Mouse (Mus musculus) liver, embryonic 14.5 days (tissue): ENCODE data around the gene Gm37240. TPM values are rescaled to one million over a fixed set of nuclear protein-coding genes. Genes with fewer than 3 reads are reported as not detected.

Source experiments
- ATAC-seq: fragments of 200-750 bp; cut with Nextera tagmentation; 2 replicates; pipeline ENCODE4 v1.8.0; 2017; ENCODE audit warnings: moderate number of reproducible peaks, mild to moderate bottlenecking, moderate library complexity; ENCODE audit not compliant: insufficient read depth
- DNase-seq, 3 experiments: peaks; one replicate each; pipeline ENCODE4 v3.0.0-alpha.2; 2012 to 2013; ENCODE audit warnings: low read depth in 3 of 3, low spot score in 3 of 3
- H3K27ac ChIP-seq: fragments of 300-500 bp; sonication (generic); 2 replicates; pipeline ENCODE4 v1.5.1; 2014; ENCODE audit warnings: moderate library complexity, mild to moderate bottlenecking, control low read depth, inconsistent platforms
- H3K27me3 ChIP-seq: fragments of 300-500 bp; sonication (generic); 2 replicates; pipeline ENCODE4 v1.6.1; 2014; ENCODE audit warnings: mild to moderate bottlenecking, low read length, moderate library complexity; ENCODE audit not compliant: control insufficient read depth, insufficient read depth
- H3K36me3 ChIP-seq: fragments of 300-500 bp; sonication (generic); replicated peaks from 2 replicates; pipeline ENCODE4 v1.6.1; 2014; ENCODE audit warnings: low read depth; ENCODE audit not compliant: control insufficient read depth, insufficient read depth
- H3K4me1 ChIP-seq, 2 experiments: fragments of 200-500 bp in 1 of 2; fragments of 300-500 bp in 1 of 2; sonication (generic) in 1 of 2; replicated peaks; 2 replicates each; pipeline ENCODE4 v1.6.1; 2012 to 2014; ENCODE audit warnings: antibody characterized with exemption in 1 of 2, inconsistent platforms in 1 of 2, low read length in 1 of 2; ENCODE audit not compliant: control insufficient read depth in 2 of 2, insufficient read depth in 2 of 2
- H3K4me2 ChIP-seq: fragments of 300-500 bp; sonication (generic); 2 replicates; pipeline ENCODE4 v1.6.1; 2014; ENCODE audit warnings: low read depth, mild to moderate bottlenecking, control low read depth, moderate library complexity
- H3K4me3 ChIP-seq, 2 experiments: fragments of 200-500 bp in 1 of 2; fragments of 300-500 bp in 1 of 2; sonication (generic) in 1 of 2; 2 replicates each; pipeline ENCODE4 v1.5.1; 2012 to 2014; ENCODE audit warnings: low read depth in 2 of 2, low read length in 2 of 2, mild to moderate bottlenecking in 2 of 2, control low read depth in 1 of 2, inconsistent platforms in 1 of 2, moderate library complexity in 1 of 2; ENCODE audit not compliant: insufficient read depth in 1 of 2
- H3K9ac ChIP-seq: fragments of 300-500 bp; sonication (generic); replicated peaks from 2 replicates; pipeline ENCODE4 v1.6.1; 2014; ENCODE audit warnings: mild to moderate bottlenecking, control low read depth, moderate library complexity
- H3K9me3 ChIP-seq: fragments of 300-500 bp; sonication (generic); 2 replicates; pipeline ENCODE4 v1.6.1; 2016; ENCODE audit warnings: low read length, mixed read lengths; ENCODE audit not compliant: control insufficient read depth
- CTCF ChIP-seq: IDR thresholded peaks from 2 replicates; pipeline ENCODE4 v1.5.1; 2016; ENCODE audit warnings: antibody characterized with exemption, low read depth, control low read depth
- EP300 ChIP-seq: IDR thresholded peaks from 2 replicates; pipeline ENCODE4 v1.6.1; 2016; ENCODE audit warnings: antibody characterized with exemption, low read depth
- WGBS: fragments of 180-500 bp; shearing (Covaris S2); extraction: QIAGEN DNeasy Blood & Tissue Kit; methylation state at CpG from one replicate; pipeline ENCODE4 v1.1.7; 2014; ENCODE audit not compliant: insufficient replicate concordance; 5-methylcytosine and 5-hydroxymethylcytosine counted together
- polyA plus RNA-seq, 2 experiments: library from polyadenylated mRNA; depleted of rRNA in 1 of 2; stranded (reverse) in 1 of 2; unstranded in 1 of 2; fragments of >200 nt; fragmentation: Nextera tagmentation in 1 of 2; extraction: Ambion mirVana in 1 of 2; gene quantifications; 2 replicates each; pipeline versions ENCODE4 v1.2.1 to v1.2.3; 2012 to 2014

Gm37240 gene
- polyA plus RNA-seq, 2 experiments, result 0.03 to 0.30 TPM

DNA sequence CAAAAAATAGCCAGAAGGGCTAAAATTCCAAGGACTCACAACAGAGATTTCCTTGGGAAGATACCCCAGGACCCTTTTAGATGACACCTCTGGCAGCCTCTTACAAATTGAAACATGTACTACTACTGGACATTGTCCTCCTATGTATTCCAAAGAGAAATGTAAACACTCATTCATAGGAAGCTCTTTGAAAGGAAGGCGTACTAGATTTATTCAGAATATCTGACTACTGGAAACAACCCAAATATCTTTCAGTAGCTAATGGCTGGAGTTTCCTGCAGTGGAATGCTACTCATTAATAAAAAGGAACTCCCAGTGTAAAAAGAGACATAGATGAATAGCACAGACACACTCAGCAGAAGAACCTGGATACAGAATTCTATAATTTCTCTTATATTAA is 1035.5 kb downstream of the Gm37240 start:
- TF ChIP-seq CTCF, result no peak
- TF ChIP-seq EP300, result no peak
- Histone ChIP-seq H3K4me2 (no peak overlapping the region), H3K9me3 (no peaks in the 10 kb centered on the region), H3K4me3 (no peak overlapping the region), H3K36me3 (no peaks in the 10 kb centered on the region), H3K27me3 (no peaks in the 10 kb centered on the region), H3K4me1 (peaks cover 5 to 24% of the 10 kb centered on the region in 2 experiments), H3K9ac (no peak overlapping the region), H3K27ac (no peak overlapping the region)
- DNase-seq, result no peak
- 67% methylated on average over 1 of the region's 1 CpGs for WGBS
- no peak for ATAC-seq

DNA sequence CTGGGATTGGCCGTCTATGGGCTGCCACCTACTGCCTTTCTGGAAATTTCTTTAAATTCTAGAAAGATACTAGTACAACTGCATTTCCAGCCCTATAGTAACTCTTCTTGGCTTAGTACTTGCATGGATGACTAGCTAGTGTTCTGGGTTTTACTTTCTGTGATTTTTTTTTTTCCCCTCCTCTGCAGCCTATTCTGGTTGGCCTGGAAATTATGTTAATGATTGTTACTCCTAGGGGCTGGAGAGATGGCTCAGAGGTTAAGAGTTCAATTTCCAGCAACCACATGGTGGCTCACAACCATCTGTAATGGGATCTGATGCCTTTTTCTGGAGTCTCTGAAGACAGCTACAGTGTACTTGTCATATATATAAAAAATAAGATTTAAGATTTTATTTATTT is 1036.9 kb downstream of the Gm37240 start:
- Histone ChIP-seq H3K4me3 (no peak overlapping the region), H3K27me3 (no peaks in the 10 kb centered on the region), H3K4me1 (peaks cover 5 to 24% of the 10 kb centered on the region in 2 experiments), H3K36me3 (no peaks in the 10 kb centered on the region), H3K27ac (no peak overlapping the region), H3K4me2 (no peak overlapping the region), H3K9me3 (no peaks in the 10 kb centered on the region), H3K9ac (no peak overlapping the region)
- DNase-seq (no peak), ATAC-seq (no peak)
- 73% methylated on average over 1 of the region's 1 CpGs for WGBS
- no peak for TF ChIP-seq CTCF
- TF ChIP-seq EP300, result no peak

DNA sequence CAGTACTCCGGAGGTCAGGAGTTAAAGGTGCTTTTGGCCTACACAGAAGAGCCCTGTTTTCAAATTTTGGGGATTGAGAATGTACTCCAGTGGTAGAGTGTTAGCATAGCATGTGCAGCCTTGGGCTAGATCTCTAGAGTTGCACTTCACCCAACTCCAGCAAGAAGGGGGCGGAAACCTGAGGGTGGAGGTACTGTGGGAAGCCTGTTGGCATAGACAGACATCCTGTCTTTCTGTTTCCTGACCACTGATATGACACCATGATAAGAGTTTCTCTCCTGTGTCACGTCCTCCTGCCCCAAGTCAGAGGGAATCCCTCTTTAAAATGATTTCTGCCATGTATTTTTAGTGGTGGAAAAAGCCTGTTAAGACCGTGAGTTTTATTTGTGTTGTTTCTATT is 1038.5 kb downstream of the Gm37240 start:
- Histone ChIP-seq H3K36me3 (no peaks in the 10 kb centered on the region), H3K27me3 (no peaks in the 10 kb centered on the region), H3K4me1 (peaks cover 5 to 18% of the 10 kb centered on the region in 2 experiments), H3K9ac (no peak overlapping the region), H3K27ac (no peak overlapping the region), H3K4me3 (no peak overlapping the region), H3K4me2 (no peak overlapping the region), H3K9me3 (no peaks in the 10 kb centered on the region)
- ATAC-seq (no peak), DNase-seq (no peak)
- no peak for TF ChIP-seq CTCF
- TF ChIP-seq EP300, result no peak
- WGBS, result 31% methylated on average over 4 of the region's 4 CpGs

DNA sequence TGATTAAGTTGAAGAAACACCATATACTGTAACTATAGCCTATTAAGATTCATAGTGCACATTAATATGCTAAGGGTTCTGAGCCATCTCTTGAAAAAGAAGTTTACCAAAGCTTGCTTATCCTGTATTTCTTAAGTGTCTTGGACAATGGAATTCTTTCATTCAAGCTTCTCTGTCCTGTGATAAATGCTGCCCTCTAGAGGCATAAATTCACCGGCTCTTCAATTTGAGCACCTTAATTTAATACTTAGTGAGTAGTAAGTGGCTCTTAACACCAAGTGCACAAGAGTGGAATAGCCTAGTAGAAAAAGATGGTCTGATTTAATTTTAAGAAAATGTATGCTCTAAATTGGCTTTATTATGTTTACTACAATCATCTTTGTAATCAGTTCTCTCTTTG is 1043.7 kb downstream of the Gm37240 start:
- Histone ChIP-seq H3K4me2 (no peak overlapping the region), H3K36me3 (no peaks in the 10 kb centered on the region), H3K4me3 (no peak overlapping the region), H3K4me1 (peaks cover 2% of the 10 kb centered on the region in 2 experiments), H3K27ac (no peak overlapping the region), H3K27me3 (no peaks in the 10 kb centered on the region), H3K9ac (no peak overlapping the region), H3K9me3 (no peaks in the 10 kb centered on the region)
- DNase-seq (peak; percentile 38 to 55 (median 39)), ATAC-seq (no peak)
- TF ChIP-seq CTCF, result peak; percentile 61
- no peak for TF ChIP-seq EP300
- 23% methylated on average over 1 of the region's 1 CpGs for WGBS

DNA sequence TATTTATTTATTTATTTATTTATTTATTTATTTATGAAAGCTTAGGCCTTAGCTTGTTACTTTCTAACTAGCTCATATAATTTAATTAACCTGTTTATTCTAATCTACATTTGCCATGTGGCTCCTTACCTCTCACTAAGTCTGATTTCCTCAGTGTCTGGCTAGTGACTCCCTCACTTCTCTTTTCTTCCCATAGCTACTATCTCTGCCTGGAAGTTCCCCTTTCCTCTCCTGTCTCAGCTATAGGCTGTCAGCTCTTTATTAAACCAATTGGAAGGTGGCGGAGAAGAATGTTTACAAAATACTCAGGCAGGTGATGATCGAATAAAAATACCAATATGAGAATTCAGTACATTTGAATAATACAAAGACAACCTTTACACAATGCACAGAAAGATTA is 1044.5 kb downstream of the Gm37240 start:
- Histone ChIP-seq H3K36me3 (no peaks in the 10 kb centered on the region), H3K27me3 (no peaks in the 10 kb centered on the region), H3K27ac (no peak overlapping the region), H3K4me1 (no peaks in the 10 kb centered on the region), H3K9me3 (no peaks in the 10 kb centered on the region), H3K9ac (no peak overlapping the region), H3K4me2 (no peak overlapping the region), H3K4me3 (no peak overlapping the region)
- WGBS, result 46% methylated on average over 2 of the region's 2 CpGs
- no peak for ATAC-seq
- no peak for TF ChIP-seq CTCF
- TF ChIP-seq EP300, result no peak
- no peak for DNase-seq
